Mouse (Mus musculus): ENCODE measurements around the gene Insr. TPM values are rescaled to one million over a fixed set of nuclear protein-coding genes. Genes with fewer than 3 reads are reported as not detected.
"Not testable (repeated sequence)": the region's sequence is repeated elsewhere in the genome, so short reads cannot be mapped to it uniquely, and the experiment has no call there.

The Insr gene
- polyA plus RNA-seq, 1 experiment from 2014 or later, result 41.4 TPM

- Histone ChIP-seq H3K9ac (replicated peaks; ENCODE audit: low read length) (no peak overlapping the region), H3K4me2 (replicated peaks; ENCODE audit: low read depth, low read length) (no peak overlapping the region), H3K9me3 (ENCODE audit: low read length) (0 out of 2 replicates have a peak, but pooled peaks cover 8% of the 10 kb centered on the region), H3K4me3 (ENCODE audit: low read length) (no peak overlapping the region), H3K36me3 (ENCODE audit: insufficient read depth, low read length) (peaks cover 41% of the 10 kb centered on the region), H3K27me3 (ENCODE audit: insufficient read depth, low read length) (no peaks in the 10 kb centered on the region), H3K4me1 (ENCODE audit: insufficient read depth, low read length) (no peaks in the 10 kb centered on the region), H3K27ac (ENCODE audit: low read length) (no peak overlapping the region)
- WGBS, result 91% methylated on average over 4 of the region's 4 CpGs
- peak; percentile 65; the same call in 1 of the 2 replicates for ATAC-seq (ENCODE audit: low FRiP score, low TSS enrichment)
These were observed 102.0 kb downstream of the Insr start for GRCm38 (mm10) chr8:3177440-3177839.

- H3K27ac ChIP-seq (ENCODE audit: low read length), result no peak overlapping the region
- 0 out of 2 replicates have a peak, but pooled peaks cover 8% of the 10 kb centered on the region for H3K9me3 ChIP-seq (ENCODE audit: low read length)
- H3K4me3 ChIP-seq (ENCODE audit: low read length), result no peak overlapping the region
- 74% methylated on average over 1 of the region's 1 CpGs for WGBS
- H3K36me3 ChIP-seq (ENCODE audit: insufficient read depth, low read length), result peaks cover 68% of the 10 kb centered on the region
- H3K4me2 ChIP-seq (replicated peaks; ENCODE audit: low read depth, low read length), result no peak overlapping the region
- no peak overlapping the region for H3K9ac ChIP-seq (replicated peaks; ENCODE audit: low read length)
- no peak for ATAC-seq (ENCODE audit: low FRiP score, low TSS enrichment)
- H3K4me1 ChIP-seq (ENCODE audit: insufficient read depth, low read length), result no peaks in the 10 kb centered on the region
- H3K27me3 ChIP-seq (ENCODE audit: insufficient read depth, low read length), result no peaks in the 10 kb centered on the region
These were observed 107.2 kb downstream of the Insr start for GRCm38 (mm10) chr8:3172246-3172645.

GRCm38 (mm10) chr8:3146506-3146905 lies 132.9 kb downstream of the Insr start:
- H3K36me3 ChIP-seq (ENCODE audit: insufficient read depth, low read length), result no peaks in the 10 kb centered on the region
- no peak for ATAC-seq (ENCODE audit: low FRiP score, low TSS enrichment)

GRCm38 (mm10) chr8:3100416-3100815 lies 179.0 kb downstream of the Insr start:
- not testable (repeated sequence) for H3K4me2 ChIP-seq (replicated peaks; ENCODE audit: low read depth, low read length)

More at GRCm38 (mm10) chr8:3146506-3146905, 132.9 kb downstream of the Insr start:
- Histone ChIP-seq H3K27ac (ENCODE audit: low read length) (no peak overlapping the region), H3K4me1 (ENCODE audit: insufficient read depth, low read length) (no peaks in the 10 kb centered on the region), H3K9me3 (ENCODE audit: low read length) (no peaks in the 10 kb centered on the region), H3K4me2 (replicated peaks; ENCODE audit: low read depth, low read length) (no peak overlapping the region), H3K4me3 (ENCODE audit: low read length) (no peak overlapping the region), H3K9ac (replicated peaks; ENCODE audit: low read length) (no peak overlapping the region), H3K27me3 (ENCODE audit: insufficient read depth, low read length) (no peaks in the 10 kb centered on the region)
- WGBS, result 63% methylated on average over 1 of the region's 1 CpGs

More at GRCm38 (mm10) chr8:3100416-3100815, 179.0 kb downstream of the Insr start:
- 89% methylated on average over 5 of the region's 5 CpGs for WGBS
- H3K36me3 ChIP-seq (ENCODE audit: insufficient read depth, low read length); H3K4me3 ChIP-seq (ENCODE audit: low read length); ATAC-seq (ENCODE audit: low FRiP score, low TSS enrichment); H3K9me3 ChIP-seq (ENCODE audit: low read length); H3K4me1 ChIP-seq (ENCODE audit: insufficient read depth, low read length); H3K27ac ChIP-seq (ENCODE audit: low read length); H3K27me3 ChIP-seq (ENCODE audit: insufficient read depth, low read length); H3K9ac ChIP-seq (replicated peaks; ENCODE audit: low read length): not testable (repeated sequence)

Small RNAs within 50 kb of the gene (microRNA-seq; reads per million reads assigned to microRNA genes)
- gene Gm25775, result not detected

Other genes starting within 250 kb of the Insr start
- 0.16 and 0.19 TPM in 2 replicates for gene A430078G23Rik, start 73.8 kb upstream of the Insr start, polyA plus RNA-seq (2015; fragmentation: Nextera tagmentation; extraction: Ambion mirVana)
- 11.6 and 12.1 TPM in 2 replicates for gene Arhgef18, start 113.4 kb upstream of the Insr start, polyA plus RNA-seq (2015; fragmentation: Nextera tagmentation; extraction: Ambion mirVana)
- 8.7 and 10.1 TPM in 2 replicates for gene Pex11g, start 188.1 kb upstream of the Insr start, polyA plus RNA-seq (2015; fragmentation: Nextera tagmentation; extraction: Ambion mirVana)
- gene Tex45, start 191.2 kb upstream of the Insr start, polyA plus RNA-seq (2015; fragmentation: Nextera tagmentation; extraction: Ambion mirVana), result 0.19 TPM in 1 of 2 replicates, not detected in the other
- 55.6 and 57.1 TPM in 2 replicates for gene Zfp358, start 213.5 kb upstream of the Insr start, polyA plus RNA-seq (2015; fragmentation: Nextera tagmentation; extraction: Ambion mirVana)
- 72.2 and 73.5 TPM in 2 replicates for gene Mcoln1, start 220.8 kb upstream of the Insr start, polyA plus RNA-seq (2015; fragmentation: Nextera tagmentation; extraction: Ambion mirVana)
- gene Pnpla6, start 235.8 kb upstream of the Insr start, polyA plus RNA-seq (2015; fragmentation: Nextera tagmentation; extraction: Ambion mirVana), result 35.7 and 42.4 TPM in 2 replicates